Mouse (Mus musculus): ENCODE data around the gene Sft2d1.

DNA sequence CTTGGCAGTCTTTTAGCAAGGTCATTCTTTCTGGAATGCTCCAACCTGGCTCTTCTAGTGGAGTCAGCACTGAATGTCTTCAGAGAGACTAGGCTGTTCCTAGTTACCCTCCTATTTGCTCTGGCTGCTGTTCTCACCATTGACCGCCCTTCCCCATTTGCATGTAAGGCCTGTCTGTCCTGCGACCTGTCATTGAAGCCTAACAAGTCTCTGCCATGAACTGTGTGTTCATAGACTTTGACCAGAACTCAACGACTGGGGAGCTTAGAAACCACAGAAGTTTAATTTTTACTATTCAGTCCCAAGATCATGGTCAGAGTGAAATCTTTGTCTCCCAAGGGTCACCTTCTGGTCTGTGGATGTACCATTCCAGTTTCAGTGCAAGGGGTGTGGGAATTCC, 3.1 kb downstream of the Sft2d1 start:
- no peak for TF ChIP-seq GATA1 (IDR thresholded peaks at IDR 0.05; ENCODE audit: low read length)
- TF ChIP-seq TAL1 (IDR thresholded peaks at IDR 0.05; ENCODE audit: low read length), result no peak

All from erythroblast, embryonic 14.5 days (primary cell).